Mouse (Mus musculus) cerebellum, adult 8-10 months (tissue): ENCODE measurements at regions not wholly inside any gene's neighbourhood (a gene's known extent, or its start where the extent isn't known, plus 50 kb on each side); places are given as distances from the start of the nearest gene placed in this dataset.

Experiments used
- DNase-seq: peaks from one replicate; pipeline ENCODE4 v3.0.0; 2022

DNA sequence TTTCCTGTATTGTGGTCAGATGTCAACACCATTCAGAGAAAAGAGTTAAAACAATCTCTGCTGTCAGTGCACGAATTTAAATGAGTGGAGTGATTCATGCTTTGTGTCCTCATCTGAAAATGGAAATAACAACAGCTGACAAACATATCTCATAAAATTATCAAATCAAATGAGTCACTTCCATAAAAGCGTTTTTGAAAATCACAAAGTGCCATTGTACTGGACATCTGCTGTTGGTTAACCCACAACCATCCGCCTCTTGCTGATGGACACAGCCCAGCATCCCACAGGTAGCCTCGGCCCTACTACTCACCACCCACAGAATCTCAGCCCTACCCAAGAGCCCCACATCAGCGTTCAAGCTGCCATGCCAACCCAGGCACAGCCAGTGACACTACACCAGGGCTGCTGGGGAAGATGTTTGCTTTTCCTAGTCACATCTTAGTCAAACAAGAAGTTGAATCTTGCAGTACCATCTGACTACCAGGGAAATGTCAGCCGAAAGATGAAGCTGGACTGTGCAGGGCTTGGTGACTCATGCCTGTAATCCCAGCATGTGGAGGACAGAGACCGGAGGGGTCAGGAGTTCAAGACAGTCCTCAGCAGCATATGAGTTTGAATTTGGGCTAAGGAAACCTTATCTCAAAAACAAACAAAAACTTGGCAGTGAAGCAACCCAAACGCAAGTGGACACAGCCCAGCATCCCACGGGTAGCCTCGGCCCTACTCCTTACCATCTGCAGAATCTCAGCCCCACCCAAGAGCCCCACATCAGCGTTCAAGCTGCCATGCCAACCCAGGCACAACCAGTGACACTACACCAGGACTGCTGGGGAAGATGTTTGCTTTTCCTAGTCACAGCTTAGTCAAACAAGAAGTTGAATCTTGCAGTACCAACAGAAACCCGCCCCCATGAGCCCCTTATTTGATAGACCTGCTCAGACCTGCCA lies 131.9 kb upstream of the Noct start:
- no peak for DNase-seq

- DNase-seq: peak; percentile 16
Measured at GRCm38 (mm10) chr3:51095847-51096447, 128.3 kb upstream of the Noct start.

- no peak for DNase-seq
Measured at GRCm38 (mm10) chr3:51096545-51096944, 127.7 kb upstream of the Noct start.

- DNase-seq: no peak
Measured at GRCm38 (mm10) chr3:51097362-51097761, 126.9 kb upstream of the Noct start.

GRCm38 (mm10) chr3:51099966-51100365 lies 124.3 kb upstream of the Noct start:
- no peak for DNase-seq

GRCm38 (mm10) chr3:51108639-51109202 lies 115.5 kb upstream of the Noct start:
- DNase-seq: no peak

- DNase-seq: no peak
Measured at GRCm38 (mm10) chr3:51111241-51111640, 113.0 kb upstream of the Noct start.

GRCm38 (mm10) chr3:51112351-51112750 lies 111.9 kb upstream of the Noct start:
- DNase-seq: no peak

DNA sequence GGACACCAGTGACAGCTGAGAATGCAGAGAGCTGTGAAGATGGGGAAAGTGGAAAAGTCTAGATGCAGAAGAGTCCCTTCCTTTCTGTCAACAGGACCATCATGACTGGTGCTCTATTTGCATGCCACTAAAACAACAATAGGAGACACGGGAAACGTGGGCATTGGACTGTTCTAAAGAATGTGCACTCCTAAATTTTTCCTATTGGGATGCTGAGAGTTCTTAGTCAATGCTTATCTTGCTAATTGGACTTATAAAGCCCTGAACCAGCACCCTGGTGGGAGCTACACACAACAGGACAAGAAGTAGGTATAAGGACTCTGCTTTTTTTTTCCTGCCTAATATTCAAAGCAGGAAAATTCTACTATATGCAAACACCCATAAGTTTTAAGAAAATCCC lies 108.3 kb upstream of the Noct start:
- DNase-seq: no peak

DNA sequence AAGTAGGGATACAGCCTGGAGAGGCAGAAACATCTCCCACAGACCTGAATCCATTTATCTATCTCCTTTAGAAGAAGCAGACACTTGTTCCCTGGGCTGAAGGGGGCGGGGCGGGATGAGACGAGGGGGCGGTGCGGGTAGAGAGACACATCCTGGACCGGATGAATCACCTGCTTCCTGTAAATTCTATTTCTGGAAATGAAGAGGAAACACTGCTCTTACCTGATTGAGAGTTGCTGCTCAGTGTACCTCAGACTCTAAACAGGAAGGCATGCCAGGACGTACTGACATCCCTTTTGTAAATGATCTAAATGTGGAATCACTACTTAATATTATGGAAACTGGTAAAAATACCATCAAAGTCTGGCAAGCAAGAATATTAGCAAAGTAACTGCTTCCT lies 105.5 kb upstream of the Noct start:
- no peak for DNase-seq

GRCm38 (mm10) chr3:51120522-51120921 lies 103.7 kb upstream of the Noct start:
- DNase-seq: peak; percentile 6

- peak; percentile 62 for DNase-seq
Measured at GRCm38 (mm10) chr3:51121703-51122540, 102.3 kb upstream of the Noct start.

- DNase-seq: no peak
Measured at GRCm38 (mm10) chr3:51122541-51122935, 101.7 kb upstream of the Noct start.

- no peak for DNase-seq
Measured at GRCm38 (mm10) chr3:51127875-51128274, 96.4 kb upstream of the Noct start.

DNA sequence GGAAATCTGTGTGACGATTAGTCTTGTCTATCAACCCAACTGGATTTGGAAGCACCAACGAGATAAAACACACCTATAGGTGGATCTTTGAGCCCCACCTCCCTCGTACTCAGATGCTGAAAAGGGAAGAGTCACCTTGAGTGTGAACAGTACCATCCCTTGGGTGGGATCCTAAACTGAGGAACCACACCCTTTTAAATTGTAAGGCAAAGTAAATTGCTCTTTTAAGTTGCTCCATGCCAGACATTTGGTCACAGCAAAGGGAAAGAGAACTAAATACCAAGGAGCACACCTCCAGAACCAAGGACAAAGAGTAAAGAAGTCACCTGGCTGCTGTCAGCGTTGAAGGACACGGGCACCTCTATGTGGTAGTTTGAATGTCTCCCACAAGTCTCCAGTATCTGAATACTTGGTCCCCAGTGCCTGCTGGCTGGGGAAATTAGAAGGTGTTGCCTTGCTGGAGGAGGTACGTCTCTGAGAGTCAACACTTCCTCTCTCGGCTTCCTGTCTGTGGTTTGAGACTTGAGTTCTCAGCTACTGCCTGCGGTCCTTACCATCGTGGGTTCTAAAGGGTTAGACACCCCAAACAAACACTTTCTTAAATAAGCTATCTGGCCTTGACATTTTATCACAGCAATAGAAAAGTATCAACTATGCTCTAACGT lies 95.6 kb upstream of the Noct start:
- no peak for DNase-seq

GRCm38 (mm10) chr3:51130709-51131108 lies 93.5 kb upstream of the Noct start:
- no peak for DNase-seq

- no peak for DNase-seq
Measured at GRCm38 (mm10) chr3:51131341-51131740, 92.9 kb upstream of the Noct start.

DNA sequence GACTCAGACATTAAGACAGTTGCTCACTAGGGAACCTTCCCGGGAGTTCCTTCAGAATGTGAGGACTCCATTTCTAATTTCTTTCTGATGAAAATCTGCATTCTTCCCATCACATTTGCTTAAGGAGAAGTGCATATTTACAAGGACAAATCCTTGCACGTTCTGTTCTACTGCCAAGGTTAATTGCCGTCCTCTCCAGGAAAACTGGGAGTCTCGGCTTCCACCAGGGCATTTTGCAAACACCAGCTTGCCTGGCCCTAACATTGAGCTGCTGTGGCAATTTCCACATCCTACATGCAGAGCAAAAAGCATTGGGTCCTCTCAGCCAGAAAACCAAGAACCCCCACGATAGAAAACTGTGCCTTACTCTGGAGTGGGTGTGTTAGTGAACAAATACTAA lies 91.5 kb upstream of the Noct start:
- DNase-seq: no peak

GRCm38 (mm10) chr3:51135581-51135980 lies 88.7 kb upstream of the Noct start:
- no peak for DNase-seq

GRCm38 (mm10) chr3:51137730-51138312 lies 86.4 kb upstream of the Noct start:
- no peak for DNase-seq

- DNase-seq: no peak
Measured at GRCm38 (mm10) chr3:51145985-51146384, 78.3 kb upstream of the Noct start.

DNA sequence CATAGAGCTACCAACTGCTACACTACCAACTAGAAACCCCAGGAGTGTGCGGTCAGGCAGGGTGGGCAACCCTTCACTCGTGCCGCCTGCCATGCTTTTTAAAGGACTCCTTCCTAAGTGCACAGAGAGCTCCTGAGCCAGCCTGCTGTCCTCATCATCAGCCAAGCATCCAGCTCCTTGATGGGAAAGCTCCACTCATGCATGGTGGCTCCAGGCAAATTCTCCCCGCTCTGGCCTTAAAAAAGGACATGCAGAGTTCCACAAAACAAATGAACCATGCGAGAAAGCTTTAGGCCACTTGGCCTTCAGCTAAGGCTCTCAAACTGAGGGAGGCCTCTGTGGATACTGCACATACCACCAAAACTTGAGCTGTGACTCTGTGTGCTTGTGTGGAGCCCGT lies 74.2 kb upstream of the Noct start:
- DNase-seq: no peak
